Mouse (Mus musculus) E14TG2a.4 (cell line): ENCODE measurements at regions not wholly inside any gene's neighbourhood (a gene's known extent, or its start where the extent isn't known, plus 50 kb on each side); places are given as distances from the start of the nearest gene placed in this dataset.
"Not testable (repeated sequence)": the region's sequence is repeated elsewhere in the genome, so short reads cannot be mapped to it uniquely, and the experiment has no call there.

ENCODE experiments used
- H3K27me3 ChIP-seq: 2 replicates; pipeline ENCODE4 v1.6.1; 2014; ENCODE audit warnings: low read length, control low read depth; ENCODE audit not compliant: insufficient read depth
- H3K36me3 ChIP-seq: 2 replicates; pipeline ENCODE4 v1.6.1; 2014; ENCODE audit warnings: low read length, control low read depth; ENCODE audit not compliant: insufficient read depth
- H3K4me1 ChIP-seq: replicated peaks from 2 replicates; pipeline ENCODE4 v1.6.1; 2014; ENCODE audit warnings: low read depth, low read length, control low read depth
- H3K4me3 ChIP-seq: replicated peaks from 2 replicates; pipeline ENCODE4 v1.5.1; 2014; ENCODE audit warnings: mild to moderate bottlenecking, low read length
- H3K9me3 ChIP-seq: 2 replicates; pipeline ENCODE4 v1.6.1; 2014; ENCODE audit warnings: low read length, control low read depth
- CTCF ChIP-seq: conservative IDR thresholded peaks from 2 replicates; pipeline ENCODE4 v1.5.1; 2014; ENCODE audit warnings: low read length
- NANOG ChIP-seq: IDR thresholded peaks from 2 replicates; pipeline ENCODE4 v1.6.1; 2014; ENCODE audit warnings: borderline replicate concordance, low read length, mixed read lengths
- POU5F1 ChIP-seq: IDR thresholded peaks from 2 replicates; pipeline ENCODE4 v1.6.1; 2014; ENCODE audit warnings: low read length, borderline replicate concordance

GRCm38 (mm10) chr11:111964066-111964465, 818.0 kb upstream of the Sox9 start:
- H3K9me3 ChIP-seq, result no peaks in the 10 kb centered on the region
- no peaks in the 10 kb centered on the region for H3K4me1 ChIP-seq
- H3K36me3 ChIP-seq, result no peaks in the 10 kb centered on the region
- H3K4me3 ChIP-seq, result no peak overlapping the region
- H3K27me3 ChIP-seq, result no peaks in the 10 kb centered on the region
- no peak for TF ChIP-seq POU5F1
- no peak for TF ChIP-seq NANOG
- no peak for TF ChIP-seq CTCF

DNA sequence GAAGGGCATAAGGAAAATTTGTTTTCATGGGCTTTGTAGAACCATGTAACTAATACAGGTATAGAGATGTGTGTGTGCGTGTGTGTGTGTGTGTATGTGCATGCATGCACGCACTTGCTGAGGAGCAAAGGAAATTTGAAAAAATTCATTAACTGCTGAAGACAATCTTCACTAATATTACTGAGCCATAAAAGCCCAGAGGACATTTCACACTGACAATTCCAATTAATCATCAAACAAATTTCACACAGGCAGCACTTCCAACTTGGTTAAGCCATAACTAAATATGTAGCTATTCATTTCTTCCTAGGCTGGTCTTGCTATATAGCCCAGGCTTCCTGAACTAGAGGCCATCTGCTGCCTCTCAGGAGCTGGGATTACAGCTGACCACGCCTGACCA, 815.6 kb upstream of the Sox9 start:
- H3K36me3 ChIP-seq, result no peaks in the 10 kb centered on the region
- TF ChIP-seq POU5F1, result no peak
- no peak for TF ChIP-seq NANOG
- TF ChIP-seq CTCF, result no peak
- no peaks in the 10 kb centered on the region for H3K9me3 ChIP-seq
- H3K4me3 ChIP-seq, result no peak overlapping the region
- H3K4me1 ChIP-seq, result no peaks in the 10 kb centered on the region
- H3K27me3 ChIP-seq, result no peaks in the 10 kb centered on the region

GRCm38 (mm10) chr11:111971001-111971400, 811.0 kb upstream of the Sox9 start:
- TF ChIP-seq CTCF (no peak), POU5F1 (no peak), NANOG (no peak)

GRCm38 (mm10) chr11:111978667-111979066, 803.4 kb upstream of the Sox9 start:
- Histone ChIP-seq H3K9me3 (no peaks in the 10 kb centered on the region), H3K27me3 (no peaks in the 10 kb centered on the region)
- TF ChIP-seq CTCF (no peak), NANOG (no peak), POU5F1 (no peak)

More at GRCm38 (mm10) chr11:111971001-111971400, 811.0 kb upstream of the Sox9 start:
- Histone ChIP-seq H3K9me3 (no peaks in the 10 kb centered on the region), H3K4me3 (no peak overlapping the region), H3K4me1 (no peaks in the 10 kb centered on the region), H3K27me3 (no peaks in the 10 kb centered on the region), H3K36me3 (no peaks in the 10 kb centered on the region)

GRCm38 (mm10) chr11:111996395-111996794, 785.6 kb upstream of the Sox9 start:
- Histone ChIP-seq H3K4me3 (no peak overlapping the region), H3K9me3 (no peaks in the 10 kb centered on the region), H3K36me3 (no peaks in the 10 kb centered on the region), H3K4me1 (no peaks in the 10 kb centered on the region), H3K27me3 (no peaks in the 10 kb centered on the region)
- TF ChIP-seq NANOG (no peak), POU5F1 (no peak), CTCF (no peak)

More at GRCm38 (mm10) chr11:111978667-111979066, 803.4 kb upstream of the Sox9 start:
- Histone ChIP-seq H3K4me1 (no peaks in the 10 kb centered on the region), H3K36me3 (no peaks in the 10 kb centered on the region), H3K4me3 (no peak overlapping the region)

- H3K27me3 ChIP-seq, result not testable (repeated sequence)
Observed at GRCm38 (mm10) chr11:112010848-112011247, 771.2 kb upstream of the Sox9 start.

GRCm38 (mm10) chr11:112017906-112018305, 764.1 kb upstream of the Sox9 start:
- Histone ChIP-seq H3K36me3 (no peaks in the 10 kb centered on the region), H3K27me3 (no peaks in the 10 kb centered on the region), H3K4me1 (no peaks in the 10 kb centered on the region), H3K4me3 (no peak overlapping the region), H3K9me3 (no peaks in the 10 kb centered on the region)
- TF ChIP-seq NANOG (no peak), CTCF (no peak), POU5F1 (no peak)

More at GRCm38 (mm10) chr11:112010848-112011247, 771.2 kb upstream of the Sox9 start:
- not testable (repeated sequence) for H3K9me3 ChIP-seq, H3K4me1 ChIP-seq, H3K4me3 ChIP-seq, H3K36me3 ChIP-seq

DNA sequence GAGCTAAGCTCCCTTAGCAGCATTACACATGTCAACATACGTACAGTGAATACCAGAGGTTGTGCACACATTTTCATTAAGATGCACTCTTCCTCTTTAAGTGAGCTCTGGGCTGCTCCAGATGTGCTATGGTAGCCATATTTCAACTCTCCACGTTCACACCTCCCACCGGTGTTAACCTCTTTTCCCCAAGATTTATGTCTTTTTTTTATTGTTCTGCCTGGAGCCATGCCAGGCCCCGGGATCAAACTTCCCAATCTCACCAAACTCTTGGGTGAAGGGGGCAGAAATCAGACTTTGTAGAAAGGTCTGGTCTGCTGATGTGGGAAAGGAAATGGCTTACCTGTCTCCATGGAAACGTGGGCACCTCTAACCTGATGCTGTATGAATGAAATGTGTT, 754.0 kb upstream of the Sox9 start:
- Histone ChIP-seq H3K4me1 (no peaks in the 10 kb centered on the region), H3K4me3 (no peak overlapping the region), H3K9me3 (no peaks in the 10 kb centered on the region), H3K27me3 (no peaks in the 10 kb centered on the region), H3K36me3 (no peaks in the 10 kb centered on the region)
- no peak for TF ChIP-seq CTCF
- TF ChIP-seq POU5F1, result no peak
- no peak for TF ChIP-seq NANOG

- Histone ChIP-seq H3K4me3 (no peak overlapping the region), H3K4me1 (no peaks in the 10 kb centered on the region), H3K36me3 (no peaks in the 10 kb centered on the region), H3K9me3 (no peaks in the 10 kb centered on the region), H3K27me3 (no peaks in the 10 kb centered on the region)
- TF ChIP-seq NANOG, result no peak
- no peak for TF ChIP-seq CTCF
- TF ChIP-seq POU5F1, result no peak
Observed at GRCm38 (mm10) chr11:112038741-112039140, 743.3 kb upstream of the Sox9 start.
